Mouse (Mus musculus) liver, postnatal 0 days (tissue): ENCODE measurements around the gene Ppp6r3. TPM values are rescaled to one million over a fixed set of nuclear protein-coding genes. Genes with fewer than 3 reads are reported as not detected.

Experiments
- ATAC-seq: fragments of 200-750 bp; cut with Nextera tagmentation; 2 replicates; pipeline ENCODE4 v1.8.0; 2017; ENCODE audit warnings: mild to moderate bottlenecking, moderate library complexity
- DNase-seq: peaks from one replicate; pipeline ENCODE4 v3.0.0-alpha.2; 2016
- H3K27ac ChIP-seq: fragments of 300-500 bp; sonication (generic); 2 replicates; pipeline ENCODE4 v1.5.1; 2014; ENCODE audit warnings: antibody characterized with exemption, moderate library complexity, mild to moderate bottlenecking, low read depth
- H3K27me3 ChIP-seq: fragments of 300-500 bp; sonication (generic); 2 replicates; pipeline ENCODE4 v1.6.1; 2014; ENCODE audit warnings: low read length, control low read depth, mixed read lengths; ENCODE audit not compliant: insufficient read depth
- H3K36me3 ChIP-seq: fragments of 300-500 bp; sonication (generic); replicated peaks from 2 replicates; pipeline ENCODE4 v1.6.1; 2014; ENCODE audit warnings: mild to moderate bottlenecking, control low read depth, low read length, moderate library complexity, mixed read lengths; ENCODE audit not compliant: insufficient read depth
- H3K4me1 ChIP-seq: fragments of 300-500 bp; sonication (generic); 2 replicates; pipeline ENCODE4 v1.6.1; 2014; ENCODE audit warnings: antibody characterized with exemption, mild to moderate bottlenecking, control low read depth; ENCODE audit not compliant: insufficient read depth
- H3K4me2 ChIP-seq: fragments of 300-500 bp; sonication (generic); 2 replicates; pipeline ENCODE4 v1.6.1; 2014; ENCODE audit warnings: low read depth, mild to moderate bottlenecking, low read length, moderate library complexity, mixed read lengths
- H3K4me3 ChIP-seq: fragments of 300-500 bp; sonication (generic); 2 replicates; pipeline ENCODE4 v1.5.1; 2014; ENCODE audit warnings: low read depth, low read length
- H3K9ac ChIP-seq: fragments of 300-500 bp; sonication (generic); replicated peaks from 2 replicates; pipeline ENCODE4 v1.6.1; 2014; ENCODE audit warnings: mild to moderate bottlenecking, moderate library complexity
- H3K9me3 ChIP-seq: fragments of 300-500 bp; sonication (generic); 2 replicates; pipeline ENCODE4 v1.6.1; 2016; ENCODE audit warnings: mild to moderate bottlenecking, control low read depth, low read length, mixed read lengths
- CTCF ChIP-seq: sonication (generic); IDR thresholded peaks from 2 replicates; pipeline ENCODE4 v1.5.1; 2016; ENCODE audit warnings: antibody characterized with exemption, low read depth
- EP300 ChIP-seq: IDR thresholded peaks from 2 replicates; pipeline ENCODE4 v1.6.1; 2016; ENCODE audit warnings: antibody characterized with exemption, low read depth, mild to moderate bottlenecking
- WGBS: fragments of 180-500 bp; shearing (Covaris S2); extraction: QIAGEN DNeasy Blood & Tissue Kit; methylation state at CpG from one replicate; pipeline ENCODE4 v1.1.7; 2014; ENCODE audit not compliant: insufficient replicate concordance; 5-methylcytosine and 5-hydroxymethylcytosine counted together
- polyA plus RNA-seq: library from polyadenylated mRNA; unstranded; fragments of >200 nt; fragmentation: Nextera tagmentation; extraction: Ambion mirVana; gene quantifications from 2 replicates; pipeline ENCODE4 v1.2.1, GENCODE M21; 2015

Gene Ppp6r3
- polyA plus RNA-seq, 1 experiment from 2014 or later, result 16.4 TPM

DNA sequence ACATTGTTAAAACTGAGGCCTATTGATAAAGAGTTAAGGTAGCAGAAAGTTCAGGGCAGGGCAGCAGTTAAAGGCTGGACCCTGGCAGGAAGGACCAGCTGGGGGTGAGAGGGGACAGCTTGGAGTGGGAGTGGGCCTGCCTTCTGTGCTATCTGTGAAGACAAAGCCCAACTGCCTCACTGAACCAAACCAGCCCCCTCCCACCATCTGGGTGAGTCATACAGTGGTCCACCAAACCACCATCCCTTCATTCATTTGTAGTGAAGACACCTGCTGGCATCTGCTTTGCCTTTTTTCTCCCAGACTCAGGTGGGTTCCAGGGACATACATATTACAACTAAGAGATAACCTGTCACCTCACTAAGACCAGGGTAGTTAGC lies 2.4 kb upstream of the Ppp6r3 start:
- ATAC-seq, result no peak
- H3K9ac ChIP-seq, result no peak overlapping the region

DNA sequence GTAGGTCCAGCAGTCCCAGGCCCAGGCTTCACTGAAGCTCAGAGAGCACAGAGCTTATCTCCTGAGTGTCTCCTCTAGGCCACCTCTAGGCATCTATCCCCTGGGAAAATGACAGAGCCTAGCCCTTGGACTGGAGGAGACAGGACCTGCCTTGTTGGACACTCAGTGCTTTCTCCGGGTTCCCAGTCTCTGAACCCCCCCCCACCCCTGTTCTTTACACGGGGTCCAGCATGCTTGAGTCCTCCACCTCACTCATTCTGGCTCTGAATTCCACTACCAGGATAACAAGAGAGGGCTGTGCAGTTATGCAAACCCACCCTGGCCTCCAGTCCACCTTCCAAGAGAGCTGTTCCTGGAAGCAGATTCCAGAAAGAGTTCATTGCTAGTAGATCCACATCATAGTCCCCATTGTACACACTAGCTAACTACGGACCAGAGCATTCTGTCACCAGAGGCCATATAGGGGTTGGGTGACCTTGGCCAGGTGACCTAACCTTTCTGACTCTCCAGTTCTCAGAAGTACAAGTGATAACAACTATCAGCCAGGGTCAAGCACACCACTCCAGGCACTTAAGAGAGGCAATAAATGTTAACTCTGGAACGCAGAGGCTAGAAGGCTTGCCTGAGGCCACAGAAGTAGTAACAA lies 1.8 kb upstream of the Ppp6r3 start:
- Histone ChIP-seq H3K4me2 (no peak overlapping the region), H3K4me3 (no peak overlapping the region), H3K27me3 (no peaks in the 10 kb centered on the region), H3K9me3 (no peaks in the 10 kb centered on the region), H3K9ac (no peak overlapping the region), H3K27ac (no peak overlapping the region), H3K36me3 (no peaks in the 10 kb centered on the region), H3K4me1 (peaks cover 37% of the 10 kb centered on the region)
- ATAC-seq, result no peak
- TF ChIP-seq CTCF (no peak), EP300 (no peak)
- DNase-seq, result no peak
- WGBS, result 63% methylated on average over 4 of the region's 4 CpGs

More for the DNA sequence above, 2.4 kb upstream of the Ppp6r3 start:
- no peaks in the 10 kb centered on the region for H3K36me3 ChIP-seq
- no peak overlapping the region for H3K4me3 ChIP-seq
- TF ChIP-seq EP300 (no peak), CTCF (no peak)
- H3K27ac ChIP-seq, result no peak overlapping the region
- no peak overlapping the region for H3K4me2 ChIP-seq
- no peaks in the 10 kb centered on the region for H3K9me3 ChIP-seq
- DNase-seq, result no peak
- no peaks in the 10 kb centered on the region for H3K27me3 ChIP-seq
- peaks cover 34% of the 10 kb centered on the region for H3K4me1 ChIP-seq

DNA sequence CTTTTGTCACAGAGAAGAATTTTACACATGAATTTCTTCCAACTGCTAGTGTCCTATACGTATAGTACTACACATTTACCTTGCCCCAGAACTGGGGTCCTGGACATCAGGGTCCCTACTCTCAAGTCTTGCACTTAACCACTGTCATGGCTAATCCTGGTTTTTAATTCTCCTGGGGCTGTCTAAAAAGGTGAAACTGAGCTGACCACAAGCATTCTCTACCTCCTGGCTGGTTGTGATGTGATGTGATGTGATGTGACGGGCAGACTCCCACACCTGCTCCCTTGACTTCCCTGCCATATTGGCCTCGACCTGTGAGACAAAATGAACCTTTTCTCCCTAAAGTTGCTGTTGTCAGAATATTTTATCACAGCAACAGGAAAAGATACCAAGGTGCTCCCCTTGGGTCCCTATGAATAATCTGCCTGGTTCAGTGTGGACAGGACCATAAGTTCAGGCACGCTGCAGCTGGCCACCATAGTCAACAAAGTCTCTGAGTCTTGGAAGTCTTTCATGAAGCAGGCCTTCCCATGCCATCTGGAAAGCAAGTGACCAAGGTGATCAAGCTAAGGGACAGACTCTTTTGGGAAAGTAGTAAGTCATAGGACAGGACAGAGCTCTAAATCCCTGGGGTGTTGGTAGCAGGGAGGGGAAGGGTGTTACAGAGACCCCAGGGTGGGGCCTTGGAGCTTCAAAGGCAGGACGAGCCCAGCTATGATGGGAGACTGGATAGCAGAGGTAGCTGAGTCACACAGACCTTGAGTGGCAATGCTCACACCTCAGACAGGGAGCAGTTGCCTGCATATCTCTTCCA lies 1.1 kb upstream of the Ppp6r3 start:
- Histone ChIP-seq H3K36me3 (no peaks in the 10 kb centered on the region), H3K27ac (peak overlapping the region; percentile 95), H3K4me1 (peaks cover 37% of the 10 kb centered on the region), H3K9me3 (no peaks in the 10 kb centered on the region), H3K4me2 (peak overlapping the region; percentile 82), H3K9ac (0 out of 2 replicates have a peak overlapping the region, but pooled peaks have one; percentile 12), H3K4me3 (peak overlapping the region; percentile 92), H3K27me3 (no peaks in the 10 kb centered on the region)
- DNase-seq (no peak), ATAC-seq (no peak)
- TF ChIP-seq EP300, result no peak
- TF ChIP-seq CTCF, result no peak
- 69% methylated on average over 5 of the region's 5 CpGs for WGBS

- DNase-seq (peak; percentile 89), ATAC-seq (peak; percentile 65)
- Histone ChIP-seq H3K27me3 (no peaks in the 10 kb centered on the region), H3K9me3 (no peaks in the 10 kb centered on the region), H3K4me2 (peak overlapping the region; percentile 82), H3K4me3 (peak overlapping the region; percentile 92), H3K36me3 (no peaks in the 10 kb centered on the region), H3K9ac (peak overlapping the region; percentile 94), H3K27ac (peak overlapping the region; percentile 95), H3K4me1 (peaks cover 37% of the 10 kb centered on the region)
- WGBS, result under 1% methylated on average over 42 of the region's 50 CpGs
- no peak for TF ChIP-seq CTCF
- TF ChIP-seq EP300, result no peak
These were observed 295 bp downstream of the Ppp6r3 start for GRCm38 (mm10) chr19:3575276-3575631.

DNA sequence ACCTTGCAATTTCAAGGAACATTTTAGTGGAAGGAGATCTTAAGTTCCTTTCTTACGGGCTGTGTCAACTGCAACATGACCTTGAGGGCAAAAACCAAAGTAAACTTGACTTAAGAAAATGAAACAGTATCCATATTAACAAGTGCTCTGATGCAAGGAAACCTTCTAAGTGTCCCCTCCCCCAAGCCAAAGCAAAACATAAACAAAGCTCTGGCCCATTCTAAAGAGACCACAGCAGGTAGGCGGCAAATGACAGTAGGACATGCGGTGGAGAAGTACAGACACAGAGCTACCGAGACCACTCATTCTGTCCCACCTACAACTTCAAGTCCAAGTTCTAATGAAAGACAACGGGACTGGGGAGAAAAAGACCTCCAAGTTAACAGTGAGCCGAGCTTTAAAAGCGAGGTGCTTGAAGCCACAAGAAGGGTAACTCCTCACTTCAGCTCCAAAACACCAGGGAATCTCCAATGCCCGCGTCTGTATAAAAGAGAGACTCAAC lies 905 bp downstream of the Ppp6r3 start:
- H3K36me3 ChIP-seq, result no peaks in the 10 kb centered on the region
- peak overlapping the region; percentile 82 for H3K4me2 ChIP-seq
- H3K27me3 ChIP-seq, result no peaks in the 10 kb centered on the region
- DNase-seq (no peak), ATAC-seq (no peak)
- H3K9me3 ChIP-seq, result no peaks in the 10 kb centered on the region
- H3K4me1 ChIP-seq, result peaks cover 37% of the 10 kb centered on the region
- peak overlapping the region; percentile 94 for H3K9ac ChIP-seq
- H3K27ac ChIP-seq, result peak overlapping the region; percentile 95
- 3% methylated on average over 9 of the region's 9 CpGs for WGBS
- H3K4me3 ChIP-seq, result peak overlapping the region; percentile 92
- no peak for TF ChIP-seq CTCF
- no peak for TF ChIP-seq EP300

DNA sequence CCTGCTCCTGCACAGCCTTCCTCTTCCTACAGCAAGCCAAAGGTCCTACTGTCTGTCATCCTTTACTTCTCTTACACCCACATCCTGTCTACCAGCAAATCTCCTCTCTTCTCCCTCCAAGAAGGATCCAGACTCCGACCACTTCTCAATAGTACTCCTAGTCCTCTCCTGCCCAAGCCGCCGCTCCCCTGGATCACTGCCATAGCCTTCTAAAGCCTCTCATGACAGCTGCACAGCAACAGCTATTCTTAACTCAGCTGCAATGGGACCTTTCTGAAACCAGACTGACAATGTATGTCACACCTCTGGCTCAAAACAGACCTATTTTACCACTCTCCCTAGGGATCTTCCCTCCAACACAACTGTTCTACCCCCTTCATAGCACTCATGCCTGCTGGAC lies 11.2 kb downstream of the Ppp6r3 start:
- Histone ChIP-seq H3K9me3 (no peaks in the 10 kb centered on the region), H3K27me3 (no peaks in the 10 kb centered on the region), H3K36me3 (no peaks in the 10 kb centered on the region; the same call in 1 of the 2 replicates), H3K4me2 (no peak overlapping the region), H3K4me1 (peaks cover 41% of the 10 kb centered on the region), H3K27ac (no peak overlapping the region), H3K4me3 (no peak overlapping the region), H3K9ac (no peak overlapping the region)
- ATAC-seq (no peak), DNase-seq (no peak)
- no peak for TF ChIP-seq EP300
- TF ChIP-seq CTCF, result no peak
- WGBS, result 76% methylated on average over 3 of the region's 3 CpGs
